Mouse (Mus musculus) heart, embryonic 11.5 days (tissue): ENCODE results near the gene Cfap221. TPM values are rescaled to one million over a fixed set of nuclear protein-coding genes. Genes with fewer than 3 reads are reported as not detected.

ENCODE experiments used
- ATAC-seq: fragments of 200-750 bp; cut with Nextera tagmentation; replicated peaks from 2 replicates; pipeline ENCODE4 v1.8.0; 2017; ENCODE audit warnings: moderate library complexity; ENCODE audit not compliant: insufficient number of reproducible peaks, low FRiP score, low TSS enrichment
- H3K27ac ChIP-seq: fragments of 300-500 bp; sonication (generic); 2 replicates; pipeline ENCODE4 v1.5.1; 2014; ENCODE audit warnings: mild to moderate bottlenecking, low read depth, low read length
- H3K27me3 ChIP-seq: fragments of 300-500 bp; sonication (generic); 2 replicates; pipeline ENCODE4 v1.6.1; 2014; ENCODE audit warnings: mild to moderate bottlenecking, low read length, mixed read lengths; ENCODE audit not compliant: control insufficient read depth, insufficient read depth
- H3K36me3 ChIP-seq: fragments of 300-500 bp; sonication (generic); 2 replicates; pipeline ENCODE4 v1.6.1; 2014; ENCODE audit warnings: mild to moderate bottlenecking, low read length, moderate library complexity, mixed read lengths; ENCODE audit not compliant: control insufficient read depth, insufficient read depth
- H3K4me1 ChIP-seq: fragments of 300-500 bp; sonication (generic); 2 replicates; pipeline ENCODE4 v1.6.1; 2014; ENCODE audit warnings: low read length; ENCODE audit not compliant: control insufficient read depth, insufficient read depth
- H3K4me2 ChIP-seq: fragments of 300-500 bp; sonication (generic); 2 replicates; pipeline ENCODE4 v1.6.1; 2014; ENCODE audit warnings: mild to moderate bottlenecking, moderate library complexity
- H3K4me3 ChIP-seq: fragments of 300-500 bp; sonication (generic); 2 replicates; pipeline ENCODE4 v1.5.1; 2014; ENCODE audit warnings: low read depth, low read length
- H3K9ac ChIP-seq: fragments of 300-500 bp; sonication (generic); 2 replicates; pipeline ENCODE4 v1.6.1; 2014; ENCODE audit warnings: mild to moderate bottlenecking, low read depth, low read length, moderate library complexity
- H3K9me3 ChIP-seq: fragments of 300-500 bp; sonication (generic); replicated peaks from 2 replicates; pipeline ENCODE4 v1.6.1; 2016; ENCODE audit warnings: low read length; ENCODE audit not compliant: control insufficient read depth
- WGBS: fragments of 180-500 bp; shearing (Covaris S2); extraction: QIAGEN DNeasy Blood & Tissue Kit; methylation state at CpG from one replicate; pipeline ENCODE4 v1.1.7; 2014; ENCODE audit not compliant: insufficient replicate concordance; 5-methylcytosine and 5-hydroxymethylcytosine counted together
- polyA plus RNA-seq: library from polyadenylated mRNA; unstranded; fragments of >200 nt; fragmentation: Nextera tagmentation; extraction: Ambion mirVana; gene quantifications from 2 replicates; pipeline ENCODE4 v1.2.1, GENCODE M21; 2014

Cfap221 gene
- polyA plus RNA-seq, 1 experiment from 2014 or later = 0.17 TPM

DNA sequence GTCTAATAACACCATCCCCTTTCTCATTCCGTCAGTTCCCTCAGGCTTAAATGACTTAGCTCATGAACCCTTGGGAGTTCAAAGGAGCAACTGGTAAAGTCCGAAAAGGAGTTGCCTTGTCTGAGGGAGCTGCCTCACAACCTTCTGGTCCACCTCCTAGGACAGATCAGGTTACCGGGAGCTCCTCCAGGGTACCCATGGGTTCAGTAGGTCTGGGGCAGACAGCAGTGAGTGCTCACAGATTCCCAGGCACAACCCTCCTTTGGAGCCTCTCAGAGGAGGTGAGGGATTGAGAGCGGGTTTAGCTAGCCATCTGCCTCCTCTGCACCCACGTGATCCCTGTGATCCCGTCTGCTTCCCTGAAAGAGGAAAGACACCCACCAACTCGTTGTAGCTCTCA lies 60.2 kb downstream of the Cfap221 start:
- Histone ChIP-seq H3K4me3 (no peak overlapping the region), H3K4me1 (no peaks in the 10 kb centered on the region), H3K36me3 (no peaks in the 10 kb centered on the region), H3K9me3 (no peaks in the 10 kb centered on the region), H3K4me2 (no peak overlapping the region), H3K9ac (no peak overlapping the region), H3K27me3 (no peaks in the 10 kb centered on the region), H3K27ac (no peak overlapping the region)
- WGBS = 29% methylated on average over 7 of the region's 7 CpGs
- ATAC-seq = no peak

DNA sequence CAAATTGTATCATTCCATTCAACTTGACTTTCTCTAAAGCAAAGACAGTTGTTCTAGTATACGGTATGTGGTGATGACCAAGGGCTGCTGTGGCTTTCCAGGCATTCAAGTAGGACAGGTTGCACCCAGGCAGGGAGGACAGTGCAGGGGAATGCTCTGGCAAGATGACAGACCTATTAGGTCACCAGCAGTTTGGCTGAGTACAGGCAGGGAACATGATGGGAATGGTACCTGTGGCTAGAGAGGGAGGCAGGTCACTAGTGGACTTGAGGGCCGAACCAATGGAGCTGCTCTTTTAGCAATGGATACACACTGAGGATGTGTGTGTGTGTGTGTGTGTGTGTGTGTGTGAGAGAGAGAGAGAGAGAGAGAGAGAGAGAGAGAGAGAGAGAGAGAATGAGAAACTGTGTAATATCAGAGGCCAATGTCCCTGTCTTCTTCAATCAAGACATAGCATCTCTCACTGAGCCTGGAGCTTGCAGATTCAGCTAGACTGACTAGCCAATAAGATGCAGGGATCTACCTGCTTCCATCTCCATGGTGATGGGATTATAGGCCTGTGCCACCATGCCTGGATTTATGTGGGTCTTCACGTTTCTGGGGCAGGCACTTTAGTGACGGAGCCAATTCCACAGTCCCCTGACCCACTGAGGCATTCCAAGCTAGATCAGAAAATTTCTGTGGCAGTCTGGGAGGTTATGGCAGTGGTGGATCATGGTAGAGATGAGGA lies 65.4 kb downstream of the Cfap221 start:
- H3K4me2 ChIP-seq = no peak overlapping the region
- no peaks in the 10 kb centered on the region for H3K4me1 ChIP-seq
- H3K9me3 ChIP-seq = no peaks in the 10 kb centered on the region
- WGBS = 75% methylated on average over 4 of the region's 4 CpGs
- H3K4me3 ChIP-seq = no peak overlapping the region
- no peaks in the 10 kb centered on the region for H3K27me3 ChIP-seq
- no peak overlapping the region for H3K9ac ChIP-seq
- H3K36me3 ChIP-seq = no peaks in the 10 kb centered on the region
- no peak for ATAC-seq
- no peak overlapping the region for H3K27ac ChIP-seq

DNA sequence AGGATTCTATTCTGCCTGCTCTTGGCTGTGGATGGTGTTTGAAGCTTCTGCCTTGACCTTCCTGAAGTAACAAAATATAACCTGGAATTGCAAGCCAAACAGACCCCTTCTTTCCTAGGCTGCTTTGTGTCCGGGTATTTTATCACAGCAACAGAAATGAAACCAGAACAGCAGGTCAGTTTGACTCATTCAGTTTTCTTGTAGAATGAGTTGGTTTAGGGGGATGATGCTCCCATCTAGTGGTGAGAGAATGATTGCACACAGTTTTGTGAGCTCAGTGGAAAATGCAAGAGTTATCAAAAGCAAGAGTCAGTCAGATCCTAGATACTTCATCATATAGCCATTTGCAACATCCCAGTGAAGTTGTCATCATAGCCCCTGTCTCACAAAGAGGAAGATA lies 67.3 kb downstream of the Cfap221 start:
- 53% methylated on average over 1 of the region's 1 CpGs for WGBS
- Histone ChIP-seq H3K4me2 (no peak overlapping the region), H3K4me1 (no peaks in the 10 kb centered on the region), H3K27ac (no peak overlapping the region), H3K27me3 (no peaks in the 10 kb centered on the region), H3K9ac (no peak overlapping the region), H3K4me3 (no peak overlapping the region), H3K9me3 (no peaks in the 10 kb centered on the region), H3K36me3 (no peaks in the 10 kb centered on the region)
- no peak for ATAC-seq

DNA sequence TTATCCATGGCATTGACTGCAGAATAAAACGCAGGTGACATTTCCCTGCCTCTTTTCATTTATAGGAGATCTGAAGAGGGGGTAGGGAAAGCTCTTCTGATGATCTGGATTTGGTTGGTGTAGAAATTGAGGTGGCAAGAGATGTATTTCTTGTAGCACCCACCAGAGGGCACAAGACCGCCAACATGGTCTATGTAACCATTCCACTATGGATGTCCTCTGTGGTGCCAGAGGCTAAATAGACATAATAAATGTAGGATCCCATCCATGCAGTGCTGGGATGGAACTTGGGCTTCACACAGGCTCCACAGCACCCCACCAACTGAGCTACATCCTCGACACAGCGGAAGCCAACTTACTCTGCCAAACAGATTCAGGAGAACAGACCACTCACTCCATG lies 77.7 kb downstream of the Cfap221 start:
- 54% methylated on average over 4 of the region's 4 CpGs for WGBS
- Histone ChIP-seq H3K27ac (no peak overlapping the region), H3K9ac (no peak overlapping the region), H3K27me3 (no peaks in the 10 kb centered on the region), H3K4me3 (no peak overlapping the region), H3K9me3 (no peaks in the 10 kb centered on the region), H3K4me2 (no peak overlapping the region), H3K4me1 (no peaks in the 10 kb centered on the region), H3K36me3 (no peaks in the 10 kb centered on the region)
- no peak for ATAC-seq

DNA sequence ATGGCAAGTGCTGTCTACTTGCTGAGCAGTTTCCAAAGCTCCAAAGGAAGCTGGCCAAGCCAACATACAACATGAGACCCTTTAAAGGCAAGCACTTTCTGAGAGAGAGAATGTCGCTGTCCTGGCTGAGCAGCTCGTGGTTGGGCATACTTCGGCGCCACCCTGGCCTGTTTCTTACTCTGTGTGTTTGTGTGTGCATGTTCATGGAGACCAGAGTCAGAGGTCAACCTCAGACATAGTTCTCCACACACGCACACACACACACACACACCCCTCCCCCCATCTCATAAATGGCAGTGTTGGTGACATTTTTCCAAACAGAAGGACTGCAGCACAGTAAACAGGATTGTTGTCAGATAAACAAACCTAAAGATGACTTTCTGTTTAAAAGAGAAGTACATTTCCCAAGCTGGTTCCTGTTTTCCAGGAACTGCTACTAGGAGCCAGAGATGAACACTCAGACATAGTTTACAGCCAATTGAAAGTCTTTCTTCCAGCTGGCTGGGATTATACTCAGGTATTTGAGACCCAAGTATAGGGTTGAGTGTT lies 80.1 kb downstream of the Cfap221 start:
- Histone ChIP-seq H3K27ac (no peak overlapping the region), H3K36me3 (no peaks in the 10 kb centered on the region), H3K27me3 (no peaks in the 10 kb centered on the region), H3K4me1 (no peaks in the 10 kb centered on the region), H3K4me2 (no peak overlapping the region), H3K4me3 (no peak overlapping the region), H3K9ac (no peak overlapping the region), H3K9me3 (no peaks in the 10 kb centered on the region)
- ATAC-seq = no peak
- WGBS = 85% methylated on average over 5 of the region's 5 CpGs

DNA sequence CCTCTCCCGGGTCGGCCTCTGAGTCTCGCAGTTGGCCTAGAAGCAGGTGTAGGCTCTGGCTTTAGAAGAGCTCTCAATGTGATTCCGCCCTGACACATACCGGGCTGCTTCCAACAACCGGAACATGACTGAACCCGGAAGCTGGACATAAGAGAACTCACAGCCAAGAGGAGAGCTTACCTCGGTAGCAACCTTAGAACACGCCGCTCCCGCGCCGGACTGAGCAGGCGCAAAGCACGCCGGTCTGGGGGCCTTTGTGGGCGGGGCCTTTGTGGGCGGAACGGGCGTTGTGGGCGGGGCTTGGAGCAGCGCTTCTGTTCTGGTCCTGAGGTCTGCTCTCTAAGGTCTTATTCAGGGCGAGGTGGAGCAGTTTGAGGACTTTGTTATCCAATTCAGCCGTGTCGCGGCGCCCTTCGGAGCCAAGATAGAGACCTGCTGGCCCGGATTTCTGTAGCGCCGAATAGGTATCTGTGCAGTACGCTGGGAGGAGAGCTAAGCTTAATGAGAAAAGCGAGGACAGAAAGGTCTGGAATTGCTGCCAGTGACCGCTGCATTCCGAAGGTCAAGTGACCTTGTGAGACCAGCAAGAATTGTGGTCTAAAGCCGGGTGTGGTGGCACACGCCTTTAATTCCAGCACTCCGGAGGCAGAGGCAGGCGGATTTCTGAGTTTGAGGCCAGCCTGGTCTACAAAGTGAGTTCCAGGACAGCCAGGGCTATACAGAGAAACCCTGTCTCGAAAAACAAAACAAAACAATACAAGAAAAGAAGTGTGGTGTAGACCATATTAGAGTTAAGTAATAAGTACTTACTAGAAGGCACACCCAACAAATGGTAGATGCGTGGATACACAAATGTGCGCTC lies 83.8 kb downstream of the Cfap221 start, which contains the start of gene Tmem177:
Tmem177 (minus strand) TSS at position 256 of the 862 bp plus-strand sequence.
- WGBS = 9% methylated on average over 42 of the region's 42 CpGs
- H3K36me3 ChIP-seq = peaks cover 12% of the 10 kb centered on the region

DNA sequence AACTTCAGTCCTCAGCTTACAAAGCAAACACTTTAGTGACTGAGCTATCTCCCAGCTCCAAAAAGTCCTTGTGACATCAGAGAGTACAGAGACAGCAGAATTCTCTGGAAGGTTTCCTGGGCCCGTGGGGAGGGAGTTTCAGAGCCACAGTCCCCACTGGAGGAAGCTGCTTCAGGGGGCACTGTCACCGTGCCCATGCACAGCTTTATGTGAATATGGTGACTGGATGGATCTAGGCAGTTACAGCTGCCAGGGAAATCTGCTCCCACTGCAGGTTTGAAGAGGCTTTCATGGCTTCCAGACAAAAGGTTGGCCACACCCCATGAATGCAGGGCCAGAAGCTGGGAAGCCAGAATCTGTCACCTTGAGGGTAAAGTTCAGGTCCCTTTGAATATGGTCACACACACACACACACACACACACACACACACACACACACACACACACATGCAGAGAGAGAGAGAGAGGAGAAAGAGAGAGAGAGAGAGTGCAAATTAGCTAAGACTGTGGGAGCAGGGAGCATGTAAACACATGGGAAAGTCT lies 89.8 kb downstream of the Cfap221 start:
- H3K4me2 ChIP-seq = no peak overlapping the region
- no peaks in the 10 kb centered on the region for H3K27me3 ChIP-seq
- ATAC-seq = no peak
- H3K27ac ChIP-seq = no peak overlapping the region
- WGBS = 77% methylated on average over 2 of the region's 2 CpGs
- H3K9me3 ChIP-seq = no peaks in the 10 kb centered on the region
- no peak overlapping the region for H3K4me3 ChIP-seq
- no peak overlapping the region for H3K9ac ChIP-seq
- 0 out of 2 replicates have a peak, but pooled peaks cover 5% of the 10 kb centered on the region for H3K4me1 ChIP-seq
- H3K36me3 ChIP-seq = peaks cover 12% of the 10 kb centered on the region

More for the DNA sequence above, 83.8 kb downstream of the Cfap221 start, which contains the start of gene Tmem177:
- Histone ChIP-seq H3K9ac (peak within 1 kb of the TSS; percentile 74), H3K4me1 (no peaks in the 10 kb centered on the region), H3K9me3 (no peaks in the 10 kb centered on the region), H3K4me2 (peak within 1 kb of the TSS; percentile 70), H3K4me3 (peak within 1 kb of the TSS; percentile 63), H3K27me3 (no peaks in the 10 kb centered on the region), H3K27ac (0 out of 2 replicates have a peak within 1 kb of the TSS, but pooled peaks have one; percentile 41)
- ATAC-seq = peak; percentile 94

DNA sequence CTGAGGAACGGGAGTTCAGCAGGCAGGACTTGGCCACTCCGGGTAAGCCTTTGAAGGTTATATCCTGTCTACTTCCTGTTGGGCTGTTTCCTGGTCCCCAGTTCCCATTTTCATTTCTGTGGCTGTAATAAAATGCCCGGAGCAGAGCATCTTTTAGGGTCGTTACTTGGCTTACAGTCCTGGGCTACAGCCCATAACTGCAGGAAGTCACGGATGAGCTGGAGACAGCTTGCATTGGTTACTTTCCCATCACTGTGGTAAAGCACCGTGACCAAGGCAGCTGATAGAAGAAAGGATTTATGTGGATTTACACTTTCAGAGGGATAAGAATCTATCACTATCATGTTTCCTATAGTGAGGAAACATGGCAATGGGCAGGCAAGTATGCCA lies 93.8 kb downstream of the Cfap221 start:
- no peak for ATAC-seq
- 66% methylated on average over 6 of the region's 6 CpGs for WGBS
- no peaks in the 10 kb centered on the region for H3K27me3 ChIP-seq
- H3K4me3 ChIP-seq = no peak overlapping the region
- no peaks in the 10 kb centered on the region for H3K36me3 ChIP-seq
- H3K4me2 ChIP-seq = no peak overlapping the region
- H3K27ac ChIP-seq = no peak overlapping the region
- H3K4me1 ChIP-seq = 0 out of 2 replicates have a peak, but pooled peaks cover 5% of the 10 kb centered on the region
- H3K9ac ChIP-seq = no peak overlapping the region
- no peaks in the 10 kb centered on the region for H3K9me3 ChIP-seq
